ENCODE assay signal across 29 mouse cellular contexts in the genomic region with DNA sequence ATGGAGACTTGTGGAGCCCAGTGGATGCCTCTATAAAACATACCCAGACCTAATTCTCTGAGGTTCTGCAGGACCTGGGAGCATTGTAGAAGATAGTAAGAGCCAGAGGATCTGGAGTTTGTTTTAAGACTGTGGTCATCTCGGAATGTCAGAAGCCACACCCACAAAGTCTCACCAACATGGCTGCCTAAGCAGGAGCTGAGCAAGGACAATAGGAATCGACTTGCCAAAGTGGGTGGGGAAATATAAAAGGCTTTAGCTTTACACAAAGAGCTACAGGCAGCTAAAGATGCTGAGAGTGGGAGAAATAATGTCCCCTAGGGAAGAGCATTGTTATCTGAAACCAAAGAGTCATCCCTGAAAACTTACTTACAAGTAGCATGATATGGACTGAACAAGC.
A peak's percentile ranks its signal among the peaks of the same experiment; 100 is the strongest.
DNase-seq lines count a peak whose midpoint lies in the region; ATAC-seq and TF ChIP-seq lines count a peak whose summit lies in the region.
"Had no signal": no experiment of that assay in that cellular context is flagged by ENCODE, and none has a peak within 500 bp of the region (broad histone marks: within the 10 kb centered on the region; RNA-seq: fewer than 3 reads in every experiment).

No protein-coding gene starts in this region.

- H3K4me2 ChIP-seq in hindbrain, embryonic 13.5 days, result no peak overlapping the region
- no peak overlapping the region for H3K4me2 ChIP-seq in forebrain, embryonic 11.5 days (ENCODE audit: low read depth, low read length, severe bottlenecking)
- H3K4me2 ChIP-seq: embryonic facial prominence, embryonic 12.5 days; embryonic facial prominence, embryonic 15.5 days; forebrain, embryonic 12.5 days; forebrain, embryonic 15.5 days; heart, embryonic 13.5 days; hindbrain, embryonic 12.5 days; intestine, embryonic 15.5 days had no signal

- ATAC-seq in hindbrain, embryonic 13.5 days (ENCODE audit: low FRiP score), result no peak
- ATAC-seq in forebrain, embryonic 11.5 days (replicated peaks; ENCODE audit: low FRiP score), result no peak
- ATAC-seq: activated CD4-positive, CD25-positive, alpha-beta regulatory T cell, adult 4 months; forebrain, embryonic 15.5 days; hindbrain, embryonic 16.5 days; Patski had no signal

- no peak overlapping the region for H3K4me3 ChIP-seq in hindbrain, embryonic 10.5 days
- H3K4me3 ChIP-seq in hindbrain, embryonic 13.5 days, result no peak overlapping the region
- no peak overlapping the region for H3K4me3 ChIP-seq in ES-E14 (ENCODE audit: insufficient read depth in 1 of 2, low read depth in 1 of 2, low read length in 2 of 2, poor library complexity in 1 of 2, severe bottlenecking in 1 of 2)
- no peak overlapping the region for H3K4me3 ChIP-seq in forebrain, embryonic 11.5 days (ENCODE audit: low read depth, low read length)
- H3K4me3 ChIP-seq: embryonic facial prominence, embryonic 12.5 days; embryonic facial prominence, embryonic 15.5 days; forebrain, embryonic 12.5 days; forebrain, embryonic 15.5 days; heart, adult 2 months; heart, embryonic 10.5 days; heart, embryonic 13.5 days; hindbrain, embryonic 12.5 days; intestine, embryonic 15.5 days had no signal

- DNase-seq in hindbrain, embryonic 10.5 days (ENCODE audit: low spot score), result no peak
- DNase-seq in ES-E14 (ENCODE audit: low read depth, low spot score) (peak; percentile 6), ZHBTc4 (ENCODE audit: low read depth, low spot score) (peak; percentile 54)
- DNase-seq in forebrain, embryonic 11.5 days (ENCODE audit: low spot score), result no peak
- no peak for DNase-seq in layer of hippocampus, adult 8-10 months (ENCODE audit: low spot score in 2 of 2)
- DNase-seq: adrenal gland, adult 8-10 months; adrenal gland, postnatal 25 days; B cell, adult 2 months; cerebellum, adult 11-12 months; cerebellum, adult 8-10 months; gastrocnemius, postnatal 10 days; gastrocnemius, postnatal 36 days; heart, adult 2 months; heart, postnatal 14 days; heart, postnatal 4 days; kidney, adult 11 months had no signal

- H3K36me3 ChIP-seq in hindbrain, embryonic 10.5 days, result no peaks in the 10 kb centered on the region
- no peaks in the 10 kb centered on the region for H3K36me3 ChIP-seq in hindbrain, embryonic 13.5 days
- H3K36me3 ChIP-seq in ES-E14 (ENCODE audit: control insufficient read depth, insufficient read depth, low read length, poor library complexity, severe bottlenecking), result no peaks in the 10 kb centered on the region
- no peaks in the 10 kb centered on the region for H3K36me3 ChIP-seq in forebrain, embryonic 11.5 days (ENCODE audit: control insufficient read depth, insufficient read depth, low read length)
- H3K36me3 ChIP-seq: embryonic facial prominence, embryonic 12.5 days; embryonic facial prominence, embryonic 15.5 days; forebrain, embryonic 12.5 days; forebrain, embryonic 15.5 days; heart, embryonic 10.5 days; heart, embryonic 13.5 days; hindbrain, embryonic 12.5 days; intestine, embryonic 15.5 days had no signal

- no peak overlapping the region for H3K9ac ChIP-seq in hindbrain, embryonic 13.5 days
- no peak overlapping the region for H3K9ac ChIP-seq in ES-E14 (ENCODE audit: insufficient read depth, low read depth, low read length, poor library complexity, severe bottlenecking)
- no peak overlapping the region for H3K9ac ChIP-seq in forebrain, embryonic 11.5 days (ENCODE audit: low read length)
- H3K9ac ChIP-seq: embryonic facial prominence, embryonic 12.5 days; embryonic facial prominence, embryonic 15.5 days; forebrain, embryonic 12.5 days; forebrain, embryonic 15.5 days; heart, embryonic 13.5 days; hindbrain, embryonic 12.5 days; intestine, embryonic 15.5 days had no signal

- H3K4me1 ChIP-seq in hindbrain, embryonic 10.5 days (replicated peaks), result peaks cover 19% of the 10 kb centered on the region
- H3K4me1 ChIP-seq in hindbrain, embryonic 13.5 days (replicated peaks), result 0 out of 2 replicates have a peak, but pooled peaks cover 2% of the 10 kb centered on the region
- peaks cover 2 to 4% of the 10 kb centered on the region in 2 experiments; a peak in 1 of 4 replicates for H3K4me1 ChIP-seq in ES-E14 (ENCODE audit: control insufficient read depth in 2 of 2, insufficient read depth in 2 of 2, low read length in 2 of 2, poor library complexity in 1 of 2)
- no peaks in the 10 kb centered on the region for H3K4me1 ChIP-seq in forebrain, embryonic 11.5 days (replicated peaks; ENCODE audit: control insufficient read depth, insufficient read depth, low read length)
- H3K4me1 ChIP-seq: embryonic facial prominence, embryonic 12.5 days; embryonic facial prominence, embryonic 15.5 days; forebrain, embryonic 12.5 days; heart, embryonic 10.5 days; heart, embryonic 13.5 days; hindbrain, embryonic 12.5 days; intestine, embryonic 15.5 days had no signal

- no peaks in the 10 kb centered on the region for H3K27me3 ChIP-seq in hindbrain, embryonic 10.5 days (ENCODE audit: insufficient read depth, poor library complexity, severe bottlenecking)
- H3K27me3 ChIP-seq in hindbrain, embryonic 13.5 days, result no peaks in the 10 kb centered on the region
- no peaks in the 10 kb centered on the region for H3K27me3 ChIP-seq in forebrain, embryonic 11.5 days (ENCODE audit: control insufficient read depth, insufficient read depth, low read length)
- H3K27me3 ChIP-seq: CH12.LX; embryonic facial prominence, embryonic 12.5 days; embryonic facial prominence, embryonic 15.5 days; forebrain, embryonic 12.5 days; forebrain, embryonic 15.5 days; heart, embryonic 13.5 days; hindbrain, embryonic 12.5 days; intestine, embryonic 15.5 days; Patski had no signal

- in situ Hi-C loops in ES-E14 (cut with MboI; ENCODE audit: low sequenced_read_pairs in 2 of 2, unreplicated experiment in 2 of 2), result no loop called here

- WGBS in hindbrain, embryonic 10.5 days, result 48% methylated on average over 2 of the region's 2 CpGs
- 52% methylated on average over 2 of the region's 2 CpGs for WGBS in hindbrain, embryonic 13.5 days
- 83% methylated on average over 2 of the region's 2 CpGs for WGBS in forebrain, embryonic 11.5 days

- H3K27ac ChIP-seq in hindbrain, embryonic 10.5 days, result peak overlapping the region; percentile 46; the same call in 1 of the 2 replicates
- no peak overlapping the region for H3K27ac ChIP-seq in hindbrain, embryonic 13.5 days
- H3K27ac ChIP-seq in ES-E14 (ENCODE audit: insufficient read depth, low read depth, low read length, poor library complexity, severe bottlenecking), result no peak overlapping the region
- H3K27ac ChIP-seq in forebrain, embryonic 11.5 days (ENCODE audit: low read depth, low read length), result no peak overlapping the region
- H3K27ac ChIP-seq: embryonic facial prominence, embryonic 12.5 days; embryonic facial prominence, embryonic 15.5 days; forebrain, embryonic 12.5 days; forebrain, embryonic 15.5 days; heart, adult 2 months; heart, embryonic 10.5 days; heart, embryonic 13.5 days; hindbrain, embryonic 12.5 days; intestine, embryonic 15.5 days had no signal

- H3K9me3 ChIP-seq in hindbrain, embryonic 10.5 days, result no peaks in the 10 kb centered on the region
- no peaks in the 10 kb centered on the region for H3K9me3 ChIP-seq in hindbrain, embryonic 13.5 days
- no peaks in the 10 kb centered on the region for H3K9me3 ChIP-seq in ES-E14 (ENCODE audit: control insufficient read depth, insufficient read depth, low read depth, low read length)
- no peaks in the 10 kb centered on the region for H3K9me3 ChIP-seq in forebrain, embryonic 11.5 days (ENCODE audit: control insufficient read depth, low read length)
- H3K9me3 ChIP-seq: embryonic facial prominence, embryonic 12.5 days; embryonic facial prominence, embryonic 15.5 days; forebrain, embryonic 12.5 days; forebrain, embryonic 15.5 days; heart, embryonic 10.5 days; heart, embryonic 13.5 days; hindbrain, embryonic 12.5 days; intestine, embryonic 15.5 days had no signal

TF ChIP-seq in ES-E14, 5 proteins besides CTCF, POLR2A, EP300 and RAD21:
- TF ChIP-seq HCFC1 (IDR thresholded peaks at IDR 0.05; ENCODE audit: borderline replicate concordance, insufficient read depth, low read length) (no peak), MAFK (IDR thresholded peaks at IDR 0.05; ENCODE audit: insufficient read depth, low read depth, low read length) (no peak), ZNF384 (IDR thresholded peaks at IDR 0.05; ENCODE audit: low read depth, low read length) (no peak), ZC3H11A (IDR thresholded peaks at IDR 0.05; ENCODE audit: borderline replicate concordance, low read depth, low read length) (no peak), CHD2 (IDR thresholded peaks at IDR 0.05; ENCODE audit: low read depth, low read length) (no peak)

Comparison
In these comparisons a context has a peak if more than half of its experiments do, and no peak if none do; other contexts are left out.
1. DNase-seq: peak in ES-E14 (single experiment) and ZHBTc4 (single experiment); none in hindbrain, embryonic 10.5 days (single experiment), forebrain, embryonic 11.5 days (single experiment) and layer of hippocampus, adult 8-10 months (0 of 2).